Mouse (Mus musculus) frontal cortex, postnatal 10 days (tissue): Measurements from ENCODE around the gene Zfp994.
"Not testable (repeated sequence)": the region's sequence is repeated elsewhere in the genome, so short reads cannot be mapped to it uniquely, and the experiment has no call there.

ENCODE experiments used
- DNase-seq, 2 experiments: peaks; one replicate each; pipeline ENCODE4 v3.0.0; 2022; ENCODE audit warnings: low spot score in 2 of 2, mixed read lengths in 1 of 2

The Zfp994 gene

DNA sequence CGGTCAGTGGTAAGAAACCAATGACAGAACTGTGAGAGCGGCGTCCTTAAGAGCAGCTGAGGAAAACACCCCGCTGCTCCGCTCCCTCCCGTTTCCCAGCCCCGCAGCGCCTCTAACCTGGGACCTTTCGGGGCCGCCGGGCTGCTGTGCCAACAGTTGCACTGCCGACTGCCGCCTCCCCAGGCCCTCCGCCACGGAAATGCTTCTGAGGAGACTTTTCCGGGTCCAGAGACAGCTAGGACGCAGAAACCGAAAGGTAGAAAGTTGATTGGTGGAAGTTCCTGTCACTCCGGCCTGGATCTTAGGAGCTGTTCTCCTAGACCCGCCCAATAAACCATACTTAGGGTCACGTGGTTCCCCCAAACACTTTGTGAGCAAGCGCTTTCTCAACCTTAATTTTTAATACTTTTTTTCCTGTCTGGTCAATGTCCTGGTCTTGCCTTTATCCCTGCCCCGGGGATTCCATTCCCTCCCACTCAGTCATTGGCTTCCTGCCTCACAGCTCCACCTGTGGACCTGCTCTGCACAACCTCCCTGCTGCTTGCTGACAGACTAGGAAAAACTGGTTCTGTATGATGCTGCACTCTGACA, at the start of gene Zfp994:
Gene Zfp994, minus strand, starts transcription at position 195 of the 591 bp plus-strand sequence.
- peak; percentile 94 to 95 for DNase-seq

DNA sequence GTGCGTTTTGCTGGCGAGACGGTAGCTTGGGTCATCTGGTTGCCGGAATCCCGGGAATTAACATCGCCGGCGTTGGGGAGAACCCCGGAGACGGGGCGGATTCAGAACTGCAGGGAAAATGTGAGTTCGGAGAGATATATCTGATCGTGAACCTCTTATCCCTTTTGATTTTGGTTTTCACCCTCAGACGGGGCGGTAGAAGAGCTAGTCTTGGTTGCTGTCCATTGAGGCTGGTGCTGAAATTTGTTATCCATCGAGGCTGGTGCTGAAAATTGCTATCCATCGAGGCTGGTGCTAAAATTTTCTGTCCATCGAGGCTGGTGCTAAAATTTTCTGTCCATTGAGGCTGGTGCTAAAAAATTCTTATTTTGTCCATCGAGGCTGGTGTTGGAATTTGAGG, 5.3 kb upstream of the Zfp994 start:
- not testable (repeated sequence) for DNase-seq

GRCm38 (mm10) chr17:22225015-22225414, 401 bp downstream of the Zfp994 start:
- peak in 1 of 2 experiments; percentile 5 for DNase-seq

DNA sequence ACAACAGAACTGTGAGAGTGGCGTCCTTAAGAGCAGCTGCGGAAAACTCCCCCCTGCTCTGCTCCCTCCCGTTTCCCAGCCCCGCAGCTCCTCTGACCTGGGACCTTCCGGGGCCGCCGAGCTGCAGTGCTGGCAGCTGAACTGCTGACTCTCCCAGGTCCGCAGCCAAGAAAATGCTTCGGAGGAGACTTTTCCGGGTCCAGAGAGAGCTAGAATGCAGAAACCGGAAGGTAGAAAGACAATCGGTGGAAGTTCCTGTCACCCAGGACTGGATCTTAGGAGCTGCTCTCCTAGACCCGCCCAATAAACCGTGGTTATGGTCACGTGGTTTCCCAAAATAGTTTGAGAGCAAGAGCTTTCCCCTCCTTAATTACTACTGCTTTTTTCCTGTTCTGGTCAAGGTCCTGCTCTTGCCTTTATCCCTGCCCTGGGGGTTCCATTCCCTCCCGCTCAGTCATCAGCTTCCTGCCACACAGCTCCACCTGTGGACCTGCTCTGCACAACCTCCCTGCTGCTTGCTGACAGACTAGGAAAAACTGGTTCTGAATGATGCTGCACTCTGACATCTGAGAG, 59.6 kb downstream of the Zfp994 start, which contains the start of gene Zfp947:
Gene Zfp947, minus strand, starts transcription at position 469 of the 573 bp plus-strand sequence.
- peak; percentile 3 to 8 for DNase-seq

GRCm38 (mm10) chr17:22165304-22165703, 60.1 kb downstream of the Zfp994 start:
- DNase-seq, result not testable (repeated sequence)

- DNase-seq, result not testable (repeated sequence)
These were observed 71.5 kb downstream of the Zfp994 start for GRCm38 (mm10) chr17:22153951-22154350.
